ENCODE assay signal across 22 mouse cellular contexts in genomic region chr10:25365708-25366107, GRCm38 (mm10). TPM values are rescaled to one million over a fixed set of nuclear protein-coding genes. Genes with fewer than 3 reads are reported as not detected.
DNase-seq lines count a peak whose midpoint lies in the region; ATAC-seq and TF ChIP-seq lines count a peak whose summit lies in the region.
"Had no signal": no experiment of that assay in that cellular context is flagged by ENCODE, and none has a peak within 500 bp of the region (broad histone marks: within the 10 kb centered on the region; RNA-seq: fewer than 3 reads in every experiment).

No protein-coding gene starts in this region.

- H3ac ChIP-seq in myocyte (ENCODE audit: control insufficient read depth, insufficient read length), result no peak overlapping the region

- peaks cover 70% of the 10 kb centered on the region for H3K4me1 ChIP-seq in heart, embryonic 12.5 days (replicated peaks)
- peaks cover 46% of the 10 kb centered on the region for H3K4me1 ChIP-seq in heart, embryonic 16.5 days (ENCODE audit: control insufficient read depth, insufficient read depth, low read length)
- H3K4me1 ChIP-seq in heart, embryonic 11.5 days (ENCODE audit: control insufficient read depth, insufficient read depth, low read length), result peaks cover 53% of the 10 kb centered on the region
- peaks cover 8% of the 10 kb centered on the region for H3K4me1 ChIP-seq in liver, adult 2 months (ENCODE audit: control insufficient read depth, insufficient read depth, low read length)
- peaks cover 20% of the 10 kb centered on the region for H3K4me1 ChIP-seq in liver, embryonic 11.5 days (replicated peaks; ENCODE audit: control insufficient read depth, insufficient read depth, low read length)

- H3K9me3 ChIP-seq in heart, embryonic 12.5 days (replicated peaks), result no peaks in the 10 kb centered on the region
- H3K9me3 ChIP-seq in heart, embryonic 16.5 days (replicated peaks; ENCODE audit: control insufficient read depth, low read length), result no peaks in the 10 kb centered on the region
- H3K9me3 ChIP-seq in heart, embryonic 11.5 days (replicated peaks; ENCODE audit: control insufficient read depth, low read length), result no peaks in the 10 kb centered on the region
- no peaks in the 10 kb centered on the region for H3K9me3 ChIP-seq in liver, embryonic 11.5 days (ENCODE audit: control insufficient read depth, low read length)
- H3K9me3 ChIP-seq: embryonic facial prominence, embryonic 15.5 days; forebrain, embryonic 10.5 days; hindbrain, embryonic 10.5 days; intestine, embryonic 15.5 days had no signal

- no peak for ATAC-seq in heart, embryonic 12.5 days (ENCODE audit: insufficient number of reproducible peaks, low FRiP score)
- ATAC-seq in heart, embryonic 16.5 days (replicated peaks; ENCODE audit: extremely low read depth, insufficient read depth, low FRiP score), result no peak
- no peak for ATAC-seq in heart, embryonic 11.5 days (replicated peaks; ENCODE audit: insufficient number of reproducible peaks, low FRiP score, low TSS enrichment)
- ATAC-seq in liver, embryonic 11.5 days (replicated peaks; ENCODE audit: low FRiP score), result no peak
- ATAC-seq: forebrain, embryonic 14.5 days; intestine, embryonic 15.5 days had no signal

- H3K36me3 ChIP-seq in heart, embryonic 12.5 days, result no peaks in the 10 kb centered on the region
- no peaks in the 10 kb centered on the region for H3K36me3 ChIP-seq in heart, embryonic 16.5 days (ENCODE audit: control insufficient read depth, insufficient read depth)
- H3K36me3 ChIP-seq in heart, embryonic 11.5 days (ENCODE audit: control insufficient read depth, insufficient read depth, low read length), result no peaks in the 10 kb centered on the region
- H3K36me3 ChIP-seq in liver, adult 2 months (ENCODE audit: control insufficient read depth, insufficient read depth, low read length), result no peaks in the 10 kb centered on the region
- H3K36me3 ChIP-seq in liver, embryonic 11.5 days (ENCODE audit: control insufficient read depth, insufficient read depth, low read length), result no peaks in the 10 kb centered on the region
- H3K36me3 ChIP-seq in myocyte (ENCODE audit: control insufficient read depth, insufficient read depth), result no peaks in the 10 kb centered on the region
- H3K36me3 ChIP-seq: embryonic facial prominence, embryonic 15.5 days; forebrain, embryonic 10.5 days; hindbrain, embryonic 10.5 days; intestine, embryonic 15.5 days had no signal

- no peak for DNase-seq in heart, adult 9 months (ENCODE audit: low spot score in 2 of 2)
- DNase-seq in liver, adult 2 months (ENCODE audit: extremely low read depth, low read depth, low spot score), result no peak
- no peak for DNase-seq in liver, embryonic 11.5 days (ENCODE audit: low spot score)
- DNase-seq: adrenal gland, adult 2 months; adrenal gland, postnatal 25 days; cerebellum, adult 18-20 months; cerebellum, adult 9-11 months; cerebellum, postnatal 36 days; gastrocnemius, adult 2 months; gastrocnemius, postnatal 25 days had no signal

- no peaks in the 10 kb centered on the region for H3K27me3 ChIP-seq in heart, embryonic 12.5 days (replicated peaks)
- no peaks in the 10 kb centered on the region for H3K27me3 ChIP-seq in heart, embryonic 16.5 days (ENCODE audit: control insufficient read depth, insufficient read depth, low read length)
- H3K27me3 ChIP-seq in heart, embryonic 11.5 days (ENCODE audit: control insufficient read depth, insufficient read depth, low read length), result no peaks in the 10 kb centered on the region
- H3K27me3 ChIP-seq in liver, adult 2 months (ENCODE audit: control insufficient read depth, insufficient read depth, low read length), result no peaks in the 10 kb centered on the region
- H3K27me3 ChIP-seq in liver, embryonic 11.5 days (replicated peaks; ENCODE audit: control insufficient read depth, insufficient read depth, low read length), result no peaks in the 10 kb centered on the region
- no peaks in the 10 kb centered on the region for H3K27me3 ChIP-seq in myocyte (ENCODE audit: control insufficient read depth, insufficient read depth, insufficient read length)
- H3K27me3 ChIP-seq: CH12.LX; embryonic facial prominence, embryonic 15.5 days; intestine, embryonic 15.5 days had no signal

- peak overlapping the region; percentile 28 for H3K4me2 ChIP-seq in heart, embryonic 12.5 days
- H3K4me2 ChIP-seq in heart, embryonic 16.5 days (ENCODE audit: low read depth, low read length), result 0 out of 2 replicates have a peak overlapping the region, but pooled peaks have one; percentile 6
- no peak overlapping the region for H3K4me2 ChIP-seq in heart, embryonic 11.5 days
- H3K4me2 ChIP-seq in liver, embryonic 11.5 days, result no peak overlapping the region
- peak overlapping the region; percentile 14 for H3K4me2 ChIP-seq in myocyte (ENCODE audit: low read depth)
- H3K4me2 ChIP-seq: embryonic facial prominence, embryonic 15.5 days; hindbrain, embryonic 14.5 days; intestine, embryonic 15.5 days had no signal

- no peak overlapping the region for H3K9ac ChIP-seq in heart, embryonic 12.5 days
- H3K9ac ChIP-seq in heart, embryonic 16.5 days (ENCODE audit: low read length), result no peak overlapping the region
- H3K9ac ChIP-seq in heart, embryonic 11.5 days (ENCODE audit: low read depth, low read length), result no peak overlapping the region
- H3K9ac ChIP-seq in liver, adult 2 months (ENCODE audit: low read depth, low read length), result no peak overlapping the region
- H3K9ac ChIP-seq in liver, embryonic 11.5 days (ENCODE audit: low read depth, low read length), result no peak overlapping the region
- H3K9ac ChIP-seq: embryonic facial prominence, embryonic 15.5 days; hindbrain, embryonic 14.5 days; intestine, embryonic 15.5 days had no signal

- TF ChIP-seq POLR2A in liver, adult 2 months (IDR thresholded peaks at IDR 0.05; ENCODE audit: extremely low read depth, insufficient read depth, low read length), result no peak
- TF ChIP-seq POLR2A in myocyte (IDR thresholded peaks at IDR 0.05; ENCODE audit: insufficient read length, low read depth), result no peak

- 30% methylated on average over 7 of the region's 7 CpGs for WGBS in heart, embryonic 12.5 days
- 33% methylated on average over 7 of the region's 7 CpGs for WGBS in heart, embryonic 16.5 days
- WGBS in heart, embryonic 11.5 days (ENCODE audit: insufficient replicate concordance), result 44% methylated on average over 7 of the region's 7 CpGs
- WGBS in liver, adult 2 months, result 77% methylated on average over 7 of the region's 7 CpGs
- WGBS in liver, embryonic 11.5 days, result 68% methylated on average over 7 of the region's 7 CpGs

- no peak for TF ChIP-seq CTCF in liver, adult 2 months (IDR thresholded peaks at IDR 0.05; ENCODE audit: low read depth, low read length)

- H3K27ac ChIP-seq in heart, embryonic 12.5 days (ENCODE audit: poor library complexity, severe bottlenecking), result peak overlapping the region; percentile 16
- peak overlapping the region; percentile 9; the same call in 1 of the 2 replicates for H3K27ac ChIP-seq in heart, embryonic 16.5 days (ENCODE audit: low read length)
- no peak overlapping the region for H3K27ac ChIP-seq in heart, embryonic 11.5 days (ENCODE audit: low read depth, low read length)
- 0 out of 2 replicates have a peak overlapping the region, but pooled peaks have one; percentile 16 for H3K27ac ChIP-seq in liver, adult 2 months (replicated peaks; ENCODE audit: insufficient read depth, low read depth, low read length)
- no peak overlapping the region for H3K27ac ChIP-seq in liver, embryonic 11.5 days (ENCODE audit: low read depth, low read length)
- H3K27ac ChIP-seq: embryonic facial prominence, embryonic 15.5 days; forebrain, embryonic 10.5 days; hindbrain, embryonic 10.5 days; hindbrain, embryonic 14.5 days; intestine, embryonic 15.5 days had no signal

- H3K79me2 ChIP-seq in liver, adult 2 months (ENCODE audit: control insufficient read depth, insufficient read depth, low read length), result peaks cover 10% of the 10 kb centered on the region; the same call in 1 of the 2 replicates
- H3K79me2 ChIP-seq in myocyte (ENCODE audit: control insufficient read depth, insufficient read depth), result peaks cover 97% of the 10 kb centered on the region

- H3K4me3 ChIP-seq in heart, embryonic 12.5 days, result no peak overlapping the region
- H3K4me3 ChIP-seq in heart, embryonic 16.5 days (ENCODE audit: low read length), result no peak overlapping the region
- H3K4me3 ChIP-seq in heart, embryonic 11.5 days (ENCODE audit: low read depth, low read length), result no peak overlapping the region
- H3K4me3 ChIP-seq in liver, adult 2 months (ENCODE audit: insufficient read depth, low read depth, low read length), result no peak overlapping the region
- H3K4me3 ChIP-seq in liver, embryonic 11.5 days (ENCODE audit: low read depth, low read length), result no peak overlapping the region
- H3K4me3 ChIP-seq in myocyte, result no peak overlapping the region
- H3K4me3 ChIP-seq: embryonic facial prominence, embryonic 15.5 days; erythroblast, embryonic 14.5 days; forebrain, embryonic 10.5 days; gastrocnemius, adult 2 months; hindbrain, embryonic 10.5 days; intestine, embryonic 15.5 days had no signal

TF ChIP-seq in myocyte, 11 proteins besides CTCF, POLR2A, EP300 and RAD21 (continues in another document):
- TF ChIP-seq TCF3 (IDR thresholded peaks at IDR 0.05; ENCODE audit: insufficient read length, low read depth) (no peak), REST (IDR thresholded peaks at IDR 0.05; ENCODE audit: insufficient read depth, insufficient read length) (no peak), MYOD1 (IDR thresholded peaks at IDR 0.05; ENCODE audit: control insufficient read depth in 1 of 3, insufficient read length in 2 of 3, low read depth in 2 of 3) (no peak), USF1 (IDR thresholded peaks at IDR 0.05; ENCODE audit: low read depth) (no peak), POLR2AphosphoS2 (IDR thresholded peaks at IDR 0.05; ENCODE audit: insufficient read length, low read depth) (no peak), TCF12 (IDR thresholded peaks at IDR 0.05; ENCODE audit: insufficient read depth, poor library complexity, severe bottlenecking) (no peak)

RNA-seq across cellular contexts. Expression of gene Epb41l2, which starts 6.1 kb away (rescaled TPM):
- polyA plus RNA-seq in heart, embryonic 12.5 days (2016; fragmentation: Nextera tagmentation; extraction: Ambion mirVana), result 61.4 and 64.3 TPM in 2 replicates
- polyA plus RNA-seq in heart, embryonic 16.5 days (2015; fragmentation: Nextera tagmentation; extraction: Ambion mirVana), result 49.8 and 52.1 TPM in 2 replicates
- polyA plus RNA-seq in heart, embryonic 11.5 days (2014; fragmentation: Nextera tagmentation; extraction: Ambion mirVana), result 51.5 and 54.2 TPM in 2 replicates
- 17.4 and 21.3 TPM in 2 replicates for total RNA-seq in liver, adult 2 months (2014; rRNA removed)
- 4.6 and 6.8 TPM in 2 replicates for polyA plus RNA-seq in liver, adult 2 months (2012; rRNA removed)
- polyA plus RNA-seq in liver, embryonic 11.5 days (2014; fragmentation: Nextera tagmentation; extraction: Ambion mirVana), result 29.6 and 31.1 TPM in 2 replicates
- 22.3 TPM for polyA plus RNA-seq in myocyte (2012; fragmentation: generic; extraction: Trizol)

RNA-seq across cellular contexts. Expression of gene Akap7, which starts 58.0 kb away (rescaled TPM):
- polyA plus RNA-seq in heart, embryonic 12.5 days (2016; fragmentation: Nextera tagmentation; extraction: Ambion mirVana), result 38.3 and 38.6 TPM in 2 replicates
- 23.9 and 26.9 TPM in 2 replicates for polyA plus RNA-seq in heart, embryonic 16.5 days (2015; fragmentation: Nextera tagmentation; extraction: Ambion mirVana)
- 28.5 and 31.7 TPM in 2 replicates for polyA plus RNA-seq in heart, embryonic 11.5 days (2014; fragmentation: Nextera tagmentation; extraction: Ambion mirVana)
- total RNA-seq in liver, adult 2 months (2014; rRNA removed), result 9.5 and 11.8 TPM in 2 replicates
- polyA plus RNA-seq in liver, adult 2 months (2012; rRNA removed), result 1.8 and 2.1 TPM in 2 replicates
- 21.6 and 25.3 TPM in 2 replicates for polyA plus RNA-seq in liver, embryonic 11.5 days (2014; fragmentation: Nextera tagmentation; extraction: Ambion mirVana)
- polyA plus RNA-seq in myocyte (2012; fragmentation: generic; extraction: Trizol), result 9.0 TPM

Comparison
In these comparisons a context has a peak if more than half of its experiments do, and no peak if none do; other contexts are left out.
1. H3K27ac ChIP-seq: peak in heart, embryonic 12.5 days (single experiment), heart, embryonic 16.5 days (single experiment) and liver, adult 2 months (single experiment); none in heart, embryonic 11.5 days (single experiment) and liver, embryonic 11.5 days (single experiment).
2. H3K4me2 ChIP-seq: peak in heart, embryonic 12.5 days (single experiment), heart, embryonic 16.5 days (single experiment) and myocyte (single experiment); none in heart, embryonic 11.5 days (single experiment) and liver, embryonic 11.5 days (single experiment).